Mouse (Mus musculus) lung, embryonic 15.5 days (tissue): ENCODE results near the gene Tmem258. TPM values are rescaled to one million over a fixed set of nuclear protein-coding genes. Genes with fewer than 3 reads are reported as not detected.

Experiments
- ATAC-seq: fragments of 200-750 bp; cut with Nextera tagmentation; 2 replicates; pipeline ENCODE4 v1.8.0; 2017; ENCODE audit warnings: moderate number of reproducible peaks, borderline replicate concordance; ENCODE audit not compliant: low FRiP score, low TSS enrichment; ENCODE audit errors: extremely low read depth
- H3K27ac ChIP-seq: fragments of 300-500 bp; sonication (generic); 2 replicates; pipeline ENCODE4 v1.5.1; 2015; ENCODE audit warnings: moderate library complexity, mild to moderate bottlenecking, inconsistent platforms
- H3K27me3 ChIP-seq: fragments of 300-500 bp; sonication (generic); 2 replicates; pipeline ENCODE4 v1.6.1; 2015; ENCODE audit warnings: inconsistent platforms
- H3K36me3 ChIP-seq: fragments of 300-500 bp; sonication (generic); 2 replicates; pipeline ENCODE4 v1.6.1; 2015; ENCODE audit warnings: inconsistent platforms
- H3K4me1 ChIP-seq: fragments of 300-500 bp; sonication (generic); 2 replicates; pipeline ENCODE4 v1.6.1; 2015; ENCODE audit warnings: inconsistent platforms
- H3K4me2 ChIP-seq: fragments of 300-500 bp; sonication (generic); 2 replicates; pipeline ENCODE4 v1.6.1; 2015; ENCODE audit warnings: inconsistent platforms, mild to moderate bottlenecking, moderate library complexity
- H3K4me3 ChIP-seq: fragments of 300-500 bp; sonication (generic); 2 replicates; pipeline ENCODE4 v1.5.1; 2015; ENCODE audit warnings: mild to moderate bottlenecking, inconsistent platforms
- H3K9ac ChIP-seq: fragments of 300-500 bp; sonication (generic); 2 replicates; pipeline ENCODE4 v1.6.1; 2015; ENCODE audit warnings: inconsistent platforms
- H3K9me3 ChIP-seq: fragments of 300-500 bp; sonication (generic); 2 replicates; pipeline ENCODE4 v1.6.1; 2016; ENCODE audit warnings: inconsistent platforms
- WGBS: fragments of 180-500 bp; shearing (Covaris S2); methylation state at CpG from one replicate; pipeline ENCODE4 v1.1.7; 2015; 5-methylcytosine and 5-hydroxymethylcytosine counted together
- polyA plus RNA-seq: library from polyadenylated mRNA; unstranded; fragments of >200 nt; fragmentation: Nextera tagmentation; extraction: Ambion mirVana; gene quantifications from 2 replicates; pipeline ENCODE4 v1.2.1, GENCODE M21; 2015

Gene Tmem258
- polyA plus RNA-seq, 1 experiment from 2014 or later: 440 TPM

DNA sequence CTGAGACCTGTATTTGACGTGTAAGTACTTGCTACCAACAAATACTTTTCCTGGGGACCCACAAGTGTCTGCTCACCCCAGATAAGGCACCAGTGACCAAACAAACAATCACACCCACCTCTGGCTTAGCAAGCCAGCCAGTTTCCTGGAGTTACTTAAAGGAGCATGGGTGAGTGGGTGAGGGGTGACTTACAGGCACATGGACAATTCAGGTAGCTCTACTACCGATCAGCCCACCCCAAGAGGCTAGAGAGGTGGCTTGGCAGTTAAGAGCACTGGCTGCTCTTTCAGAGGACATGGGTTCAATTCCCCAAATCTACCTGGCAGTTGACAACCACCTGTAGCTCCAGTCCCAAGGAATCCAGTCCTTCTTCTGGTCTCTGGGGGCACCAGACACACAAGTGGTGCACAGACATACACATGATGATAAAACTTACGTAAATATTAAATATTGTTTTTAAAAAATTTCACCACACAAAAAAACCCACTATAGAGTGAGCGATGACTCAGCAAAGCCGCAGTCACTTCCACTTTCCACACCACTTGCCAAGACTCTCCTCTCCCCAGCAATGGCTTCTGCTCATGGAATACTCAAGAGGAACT lies 30.6 kb upstream of the Tmem258 start:
- ATAC-seq: no peak
- H3K9ac ChIP-seq: no peak overlapping the region
- peaks cover 20% of the 10 kb centered on the region for H3K4me1 ChIP-seq
- no peaks in the 10 kb centered on the region for H3K9me3 ChIP-seq
- no peak overlapping the region for H3K4me2 ChIP-seq
- no peaks in the 10 kb centered on the region for H3K27me3 ChIP-seq
- no peak overlapping the region for H3K27ac ChIP-seq
- no peaks in the 10 kb centered on the region for H3K36me3 ChIP-seq
- WGBS: 75% methylated on average over 5 of the region's 5 CpGs
- no peak overlapping the region for H3K4me3 ChIP-seq

- no peak overlapping the region for H3K4me3 ChIP-seq
- no peak for ATAC-seq
- H3K4me1 ChIP-seq: peaks cover 20% of the 10 kb centered on the region
- WGBS: 83% methylated on average over 7 of the region's 7 CpGs
- no peak overlapping the region for H3K4me2 ChIP-seq
- no peaks in the 10 kb centered on the region for H3K27me3 ChIP-seq
- no peaks in the 10 kb centered on the region for H3K9me3 ChIP-seq
- H3K9ac ChIP-seq: no peak overlapping the region
- H3K36me3 ChIP-seq: no peaks in the 10 kb centered on the region
- H3K27ac ChIP-seq: no peak overlapping the region
Observed at GRCm38 (mm10) chr19:10173844-10174539, 29.8 kb upstream of the Tmem258 start.

GRCm38 (mm10) chr19:10174956-10175355 lies 28.9 kb upstream of the Tmem258 start:
- Histone ChIP-seq H3K27me3 (no peaks in the 10 kb centered on the region), H3K9ac (no peak overlapping the region), H3K9me3 (no peaks in the 10 kb centered on the region), H3K36me3 (no peaks in the 10 kb centered on the region), H3K4me2 (no peak overlapping the region), H3K4me1 (peaks cover 20% of the 10 kb centered on the region), H3K27ac (no peak overlapping the region), H3K4me3 (no peak overlapping the region)
- no peak for ATAC-seq
- 78% methylated on average over 4 of the region's 4 CpGs for WGBS

GRCm38 (mm10) chr19:10176477-10176876 lies 27.3 kb upstream of the Tmem258 start:
- peak; percentile 53; the same call in 1 of the 2 replicates for ATAC-seq
- Histone ChIP-seq H3K4me1 (peaks cover 20% of the 10 kb centered on the region), H3K27me3 (no peaks in the 10 kb centered on the region), H3K9ac (no peak overlapping the region), H3K4me2 (no peak overlapping the region; the same call in 1 of the 2 replicates), H3K27ac (peak overlapping the region; percentile 63; the same call in 1 of the 2 replicates), H3K9me3 (no peaks in the 10 kb centered on the region), H3K36me3 (no peaks in the 10 kb centered on the region), H3K4me3 (no peak overlapping the region)
- WGBS: 50% methylated on average over 1 of the region's 1 CpGs

- no peaks in the 10 kb centered on the region for H3K27me3 ChIP-seq
- peak overlapping the region; percentile 63 for H3K27ac ChIP-seq
- ATAC-seq: peak; percentile 88
- H3K9me3 ChIP-seq: no peaks in the 10 kb centered on the region
- peaks cover 21% of the 10 kb centered on the region for H3K4me1 ChIP-seq
- 22% methylated on average over 7 of the region's 7 CpGs for WGBS
- peak overlapping the region; percentile 39 for H3K4me2 ChIP-seq
- no peak overlapping the region for H3K9ac ChIP-seq
- H3K36me3 ChIP-seq: no peaks in the 10 kb centered on the region
- no peak overlapping the region for H3K4me3 ChIP-seq
Observed at GRCm38 (mm10) chr19:10176941-10177372, 26.9 kb upstream of the Tmem258 start.

DNA sequence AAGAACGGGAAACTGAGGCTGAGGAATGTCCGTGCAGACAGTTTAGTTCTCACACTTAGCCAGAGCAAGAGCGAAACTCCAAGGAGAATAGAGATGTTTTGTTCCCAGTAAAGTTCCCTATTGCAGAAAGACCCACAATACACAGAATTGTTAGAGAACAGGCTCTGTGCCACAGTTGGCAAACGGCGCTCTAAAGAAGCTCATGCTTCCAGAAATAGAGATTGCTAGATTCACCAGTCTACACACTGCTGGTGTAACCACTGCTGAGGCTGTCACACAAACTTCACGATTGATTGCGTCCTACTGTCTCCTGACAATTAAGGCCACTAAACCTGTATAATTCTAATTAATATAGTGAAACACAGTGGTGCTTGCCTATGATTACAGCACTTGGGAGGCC lies 22.6 kb upstream of the Tmem258 start:
- H3K4me1 ChIP-seq: peaks cover 27% of the 10 kb centered on the region
- no peak overlapping the region for H3K4me3 ChIP-seq
- no peak overlapping the region for H3K9ac ChIP-seq
- no peak overlapping the region for H3K4me2 ChIP-seq
- WGBS: 90% methylated on average over 7 of the region's 7 CpGs
- ATAC-seq: no peak
- peaks cover 11% of the 10 kb centered on the region for H3K36me3 ChIP-seq
- H3K27ac ChIP-seq: no peak overlapping the region
- H3K27me3 ChIP-seq: no peaks in the 10 kb centered on the region
- no peaks in the 10 kb centered on the region for H3K9me3 ChIP-seq

DNA sequence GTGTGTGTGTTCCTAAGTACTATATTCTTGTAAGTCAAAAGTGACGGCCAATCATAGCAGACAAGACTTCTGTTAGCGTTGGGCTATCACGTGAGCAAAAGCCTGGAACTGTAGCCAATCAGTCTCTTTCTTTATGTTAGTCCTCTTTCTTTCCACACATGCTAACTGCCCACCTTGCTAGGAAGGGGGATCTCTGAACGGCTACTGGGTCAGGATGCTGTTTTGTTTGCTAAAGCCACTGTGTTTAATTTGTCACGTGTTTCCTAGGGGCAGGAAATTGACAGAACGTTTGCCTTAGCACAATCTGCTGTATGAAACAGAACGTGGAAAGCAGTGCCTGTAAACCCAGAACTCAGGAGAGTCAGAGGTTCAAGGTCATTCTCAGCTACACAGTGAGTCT lies 21.7 kb upstream of the Tmem258 start:
- 28% methylated on average over 7 of the region's 7 CpGs for WGBS
- H3K27ac ChIP-seq: peak overlapping the region; percentile 44; the same call in 1 of the 2 replicates
- H3K4me2 ChIP-seq: peak overlapping the region; percentile 84
- H3K27me3 ChIP-seq: no peaks in the 10 kb centered on the region
- ATAC-seq: no peak
- H3K9me3 ChIP-seq: no peaks in the 10 kb centered on the region
- peak overlapping the region; percentile 98 for H3K4me3 ChIP-seq
- peaks cover 20% of the 10 kb centered on the region for H3K36me3 ChIP-seq
- peak overlapping the region; percentile 37 for H3K9ac ChIP-seq
- H3K4me1 ChIP-seq: peaks cover 23% of the 10 kb centered on the region

DNA sequence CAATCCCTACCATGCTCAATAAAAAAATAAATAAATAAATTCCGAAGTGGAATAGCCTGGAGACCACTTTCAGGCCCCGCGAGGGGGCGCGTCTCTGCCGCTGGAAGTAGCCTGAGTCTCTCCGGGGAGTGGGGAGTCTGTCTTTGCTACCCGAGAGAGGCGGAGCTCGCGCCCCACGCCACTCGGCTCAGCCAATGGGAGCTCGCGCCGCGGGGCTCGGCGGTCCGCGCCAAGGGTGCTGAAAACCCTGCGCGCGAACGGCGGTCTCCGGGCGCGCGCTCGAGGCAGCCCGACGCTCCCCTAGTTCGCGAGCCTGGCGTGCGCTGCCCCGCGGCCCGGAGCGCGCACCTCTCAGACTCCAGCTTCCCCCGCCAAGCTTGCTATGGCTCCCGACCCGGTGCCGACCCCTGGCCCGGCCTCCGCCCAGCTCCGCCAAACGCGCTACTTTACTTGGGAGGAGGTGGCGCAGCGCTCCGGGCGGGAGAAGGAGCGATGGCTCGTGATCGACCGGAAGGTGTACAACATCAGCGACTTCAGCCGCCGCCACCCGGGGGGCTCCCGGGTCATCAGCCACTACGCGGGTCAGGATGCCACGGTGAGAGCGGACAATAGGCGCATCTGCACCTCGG lies 21.0 kb upstream of the Tmem258 start, which contains the start of gene Fads1:
Gene Fads1 (plus strand): TSS at position 219 of the 629 bp plus-strand sequence.
- no peaks in the 10 kb centered on the region for H3K9me3 ChIP-seq
- H3K4me2 ChIP-seq: peak within 1 kb of the TSS; percentile 84
- H3K4me1 ChIP-seq: peaks cover 19% of the 10 kb centered on the region
- peak; percentile 96 for ATAC-seq
- H3K9ac ChIP-seq: peak within 1 kb of the TSS; percentile 88
- H3K27me3 ChIP-seq: no peaks in the 10 kb centered on the region
- H3K36me3 ChIP-seq: peaks cover 27% of the 10 kb centered on the region
- under 1% methylated on average over 60 of the region's 70 CpGs for WGBS
- peak within 1 kb of the TSS; percentile 98 for H3K4me3 ChIP-seq
- H3K27ac ChIP-seq: peak within 1 kb of the TSS; percentile 89

GRCm38 (mm10) chr19:10183299-10183983 lies 20.4 kb upstream of the Tmem258 start:
- Histone ChIP-seq H3K27me3 (no peaks in the 10 kb centered on the region), H3K4me1 (peaks cover 19% of the 10 kb centered on the region), H3K9me3 (no peaks in the 10 kb centered on the region), H3K36me3 (peaks cover 33% of the 10 kb centered on the region), H3K27ac (peak overlapping the region; percentile 89), H3K4me2 (peak overlapping the region; percentile 84), H3K9ac (peak overlapping the region; percentile 88), H3K4me3 (peak overlapping the region; percentile 98)
- peak; percentile 68 for ATAC-seq
- WGBS: under 1% methylated on average over 35 of the region's 35 CpGs

GRCm38 (mm10) chr19:10184096-10184495 lies 19.7 kb upstream of the Tmem258 start:
- peak overlapping the region; percentile 88 for H3K9ac ChIP-seq
- no peaks in the 10 kb centered on the region for H3K9me3 ChIP-seq
- no peaks in the 10 kb centered on the region for H3K27me3 ChIP-seq
- H3K27ac ChIP-seq: peak overlapping the region; percentile 89
- ATAC-seq: peak; percentile 32; the same call in 1 of the 2 replicates
- 5% methylated on average over 12 of the region's 12 CpGs for WGBS
- H3K4me3 ChIP-seq: peak overlapping the region; percentile 98
- H3K36me3 ChIP-seq: peaks cover 40% of the 10 kb centered on the region
- H3K4me1 ChIP-seq: peaks cover 19% of the 10 kb centered on the region
- peak overlapping the region; percentile 84 for H3K4me2 ChIP-seq

DNA sequence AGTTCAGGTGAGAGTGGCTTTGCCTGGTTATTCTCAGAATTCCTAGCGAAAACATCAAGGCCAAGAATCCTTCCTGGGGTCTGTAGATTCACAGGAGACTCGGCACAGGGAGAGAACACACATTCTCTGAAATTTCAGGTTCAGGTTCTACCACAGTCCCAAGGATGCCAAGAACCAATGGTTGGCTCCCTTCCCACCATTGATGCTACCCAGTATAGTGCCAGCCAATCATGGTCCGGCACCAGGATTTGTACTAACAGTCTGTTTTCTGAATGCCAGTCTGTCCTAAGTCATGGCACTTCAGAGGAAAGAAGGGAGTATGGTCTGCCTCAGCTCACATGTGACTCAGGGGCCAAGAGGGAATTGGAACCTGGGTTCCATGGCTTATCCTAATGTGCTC lies 17.9 kb upstream of the Tmem258 start:
- Histone ChIP-seq H3K4me3 (no peak overlapping the region), H3K4me1 (peaks cover 19% of the 10 kb centered on the region), H3K27me3 (no peaks in the 10 kb centered on the region), H3K9ac (no peak overlapping the region), H3K27ac (no peak overlapping the region), H3K9me3 (no peaks in the 10 kb centered on the region), H3K36me3 (peaks cover 56% of the 10 kb centered on the region), H3K4me2 (no peak overlapping the region)
- 91% methylated on average over 3 of the region's 3 CpGs for WGBS
- no peak for ATAC-seq
